Mouse (Mus musculus) thymus, adult 2 months (tissue): ENCODE data around the gene Nectin4.

ENCODE experiments used
- CTCF ChIP-seq: fragments of 200-500 bp; IDR thresholded peaks from 2 replicates; pipeline ENCODE4 v1.5.1; 2012; ENCODE audit warnings: mild to moderate bottlenecking, control low read depth, low read length, moderate library complexity, borderline replicate concordance; ENCODE audit not compliant: control insufficient read depth, poor library complexity, insufficient read depth; ENCODE audit errors: extremely low read depth
- POLR2A ChIP-seq: fragments of 200-500 bp; IDR thresholded peaks from 2 replicates; pipeline ENCODE4 v1.6.1; 2012; ENCODE audit warnings: mild to moderate bottlenecking, low read length, control low read depth, moderate library complexity; ENCODE audit not compliant: control insufficient read depth, poor library complexity, insufficient read depth; ENCODE audit errors: extremely low read depth

DNA sequence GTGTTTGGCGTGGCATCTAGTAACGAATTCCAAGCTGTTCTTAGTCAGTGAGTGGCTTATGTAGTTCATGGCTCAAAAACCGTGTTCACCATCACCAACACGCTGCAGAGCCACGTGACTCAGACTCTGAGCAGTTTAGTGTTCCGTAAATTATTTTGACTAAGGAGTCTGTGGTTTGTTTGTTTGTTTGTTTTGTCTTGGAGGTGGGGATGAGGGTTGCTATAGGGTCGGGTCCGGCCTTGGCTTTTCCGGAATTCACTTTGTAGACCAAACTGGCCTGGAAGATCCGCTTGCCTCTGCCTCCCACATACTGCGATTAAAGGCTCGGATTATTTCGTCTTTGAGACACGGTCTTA, 23.8 kb upstream of the Nectin4 start:
- no peak for TF ChIP-seq POLR2A
- no peak for TF ChIP-seq CTCF
